Mouse (Mus musculus): ENCODE data around the gene Nos2. TPM values are rescaled to one million over a fixed set of nuclear protein-coding genes. Genes with fewer than 3 reads are reported as not detected.
A peak's percentile ranks its signal among the peaks of the same experiment; 100 is the strongest.
"Not testable (repeated sequence)": the region's sequence is repeated elsewhere in the genome, so short reads cannot be mapped to it uniquely, and the experiment has no call there.

Nos2 gene
- polyA plus RNA-seq, 2 experiments = 2.1 to 2.2 TPM

- 91% methylated on average over 9 of the region's 9 CpGs for WGBS
- Histone ChIP-seq H3K27ac (replicated peaks; ENCODE audit: low read depth, low read length) (no peak overlapping the region), H3K9me3 (ENCODE audit: control insufficient read depth, low read length) (no peaks in the 10 kb centered on the region; the same call in 1 of the 2 replicates), H3K4me1 (ENCODE audit: control insufficient read depth, insufficient read depth, low read length) (no peaks in the 10 kb centered on the region), H3K9ac (ENCODE audit: low read depth, low read length, severe bottlenecking) (no peak overlapping the region), H3K4me2 (replicated peaks; ENCODE audit: low read depth, low read length, severe bottlenecking) (no peak overlapping the region), H3K27me3 (ENCODE audit: control insufficient read depth, insufficient read depth, low read length) (no peaks in the 10 kb centered on the region), H3K36me3 (ENCODE audit: control insufficient read depth, insufficient read depth, low read length) (no peaks in the 10 kb centered on the region), H3K4me3 (replicated peaks; ENCODE audit: low read length) (no peak overlapping the region)
- TF ChIP-seq POLR2A (IDR thresholded peaks at IDR 0.05; ENCODE audit: borderline replicate concordance, extremely low read depth, insufficient read depth, insufficient read length) = no peak
- no peak for ATAC-seq (ENCODE audit: low FRiP score, low read depth)
- DNase-seq (ENCODE audit: low spot score) = no peak
Observed at GRCm38 (mm10) chr11:78990096-78990495, 69.5 kb downstream of the Nos2 start.

GRCm38 (mm10) chr11:78990875-78991543 is 70.4 kb downstream of the Nos2 start:
- 78% methylated on average over 5 of the region's 5 CpGs for WGBS
- H3K27ac ChIP-seq (replicated peaks; ENCODE audit: low read depth, low read length); DNase-seq (ENCODE audit: low spot score); H3K27me3 ChIP-seq (ENCODE audit: control insufficient read depth, insufficient read depth, low read length); ATAC-seq (ENCODE audit: low FRiP score, low read depth); H3K4me1 ChIP-seq (ENCODE audit: control insufficient read depth, insufficient read depth, low read length); H3K4me2 ChIP-seq (replicated peaks; ENCODE audit: low read depth, low read length, severe bottlenecking); H3K4me3 ChIP-seq (replicated peaks; ENCODE audit: low read length); H3K9me3 ChIP-seq (ENCODE audit: control insufficient read depth, low read length); H3K9ac ChIP-seq (ENCODE audit: low read depth, low read length, severe bottlenecking); H3K36me3 ChIP-seq (ENCODE audit: control insufficient read depth, insufficient read depth, low read length): not testable (repeated sequence)

GRCm38 (mm10) chr11:78999118-78999517 is 78.5 kb downstream of the Nos2 start:
- no peak for ATAC-seq (ENCODE audit: low FRiP score, low read depth)
- Histone ChIP-seq H3K9ac (ENCODE audit: low read depth, low read length, severe bottlenecking) (no peak overlapping the region), H3K4me2 (replicated peaks; ENCODE audit: low read depth, low read length, severe bottlenecking) (no peak overlapping the region), H3K9me3 (ENCODE audit: control insufficient read depth, low read length) (no peaks in the 10 kb centered on the region; the same call in 1 of the 2 replicates), H3K4me1 (ENCODE audit: control insufficient read depth, insufficient read depth, low read length) (peaks cover 11% of the 10 kb centered on the region; the same call in 1 of the 2 replicates), H3K36me3 (ENCODE audit: control insufficient read depth, insufficient read depth, low read length) (no peaks in the 10 kb centered on the region), H3K27me3 (ENCODE audit: control insufficient read depth, insufficient read depth, low read length) (no peaks in the 10 kb centered on the region), H3K4me3 (replicated peaks; ENCODE audit: low read length) (no peak overlapping the region), H3K27ac (replicated peaks; ENCODE audit: low read depth, low read length) (no peak overlapping the region)
- TF ChIP-seq POLR2A (IDR thresholded peaks at IDR 0.05; ENCODE audit: borderline replicate concordance, extremely low read depth, insufficient read depth, insufficient read length) = no peak
- DNase-seq (ENCODE audit: low spot score) = no peak
- 53% methylated on average over 6 of the region's 6 CpGs for WGBS

- 83% methylated on average over 4 of the region's 4 CpGs for WGBS
- Histone ChIP-seq H3K36me3 (ENCODE audit: control insufficient read depth, insufficient read depth, low read length) (no peaks in the 10 kb centered on the region), H3K4me3 (replicated peaks; ENCODE audit: low read length) (no peak overlapping the region), H3K27me3 (ENCODE audit: control insufficient read depth, insufficient read depth, low read length) (no peaks in the 10 kb centered on the region), H3K27ac (replicated peaks; ENCODE audit: low read depth, low read length) (no peak overlapping the region), H3K9ac (ENCODE audit: low read depth, low read length, severe bottlenecking) (no peak overlapping the region), H3K4me2 (replicated peaks; ENCODE audit: low read depth, low read length, severe bottlenecking) (no peak overlapping the region), H3K9me3 (ENCODE audit: control insufficient read depth, low read length) (no peaks in the 10 kb centered on the region), H3K4me1 (ENCODE audit: control insufficient read depth, insufficient read depth, low read length) (peaks cover 11% of the 10 kb centered on the region; the same call in 1 of the 2 replicates)
- TF ChIP-seq POLR2A (IDR thresholded peaks at IDR 0.05; ENCODE audit: borderline replicate concordance, extremely low read depth, insufficient read depth, insufficient read length) = no peak
- DNase-seq (ENCODE audit: low spot score) (no peak), ATAC-seq (ENCODE audit: low FRiP score, low read depth) (no peak)
Observed at GRCm38 (mm10) chr11:79001871-79002270, 81.3 kb downstream of the Nos2 start.

- Histone ChIP-seq H3K4me3 (replicated peaks; ENCODE audit: low read length) (no peak overlapping the region), H3K4me2 (replicated peaks; ENCODE audit: low read depth, low read length, severe bottlenecking) (no peak overlapping the region), H3K27ac (replicated peaks; ENCODE audit: low read depth, low read length) (peak overlapping the region; percentile 43; the same call in 1 of the 2 replicates), H3K36me3 (ENCODE audit: control insufficient read depth, insufficient read depth, low read length) (no peaks in the 10 kb centered on the region), H3K9me3 (ENCODE audit: control insufficient read depth, low read length) (no peaks in the 10 kb centered on the region), H3K9ac (ENCODE audit: low read depth, low read length, severe bottlenecking) (no peak overlapping the region), H3K4me1 (ENCODE audit: control insufficient read depth, insufficient read depth, low read length) (peaks cover 11% of the 10 kb centered on the region; the same call in 1 of the 2 replicates), H3K27me3 (ENCODE audit: control insufficient read depth, insufficient read depth, low read length) (no peaks in the 10 kb centered on the region)
- ATAC-seq (ENCODE audit: low FRiP score, low read depth) (no peak), DNase-seq (ENCODE audit: low spot score) (no peak)
- WGBS = 54% methylated on average over 5 of the region's 5 CpGs
- no peak for TF ChIP-seq POLR2A (IDR thresholded peaks at IDR 0.05; ENCODE audit: borderline replicate concordance, extremely low read depth, insufficient read depth, insufficient read length)
Observed at GRCm38 (mm10) chr11:79002551-79002951, 82.0 kb downstream of the Nos2 start.
